Comparison of ENCODE assay signal across 10 mouse cellular contexts in genomic region chr5:149513438-149514086, GRCm38 (mm10). TPM values are rescaled to one million over a fixed set of nuclear protein-coding genes. Genes with fewer than 3 reads are reported as not detected.
DNase-seq lines count a peak whose midpoint lies in the region; ATAC-seq and TF ChIP-seq lines count a peak whose summit lies in the region.
"Had no signal": no experiment of that assay in that cellular context is flagged by ENCODE, and none has a peak within 500 bp of the region (broad histone marks: within the 10 kb centered on the region; RNA-seq: fewer than 3 reads in every experiment).

No protein-coding gene starts in this region.

- 0 out of 2 replicates have a peak overlapping the region, but pooled peaks have one; percentile 28 for H3K27ac ChIP-seq in gastrocnemius, adult 2 months
- peak overlapping the region; percentile 86 for H3K27ac ChIP-seq in lung, embryonic 16.5 days (ENCODE audit: low read length)
- peak overlapping the region; percentile 86 for H3K27ac ChIP-seq in limb, embryonic 12.5 days
- H3K27ac ChIP-seq in stomach, embryonic 16.5 days (ENCODE audit: low read length): peak overlapping the region; percentile 67

- H3K4me1 ChIP-seq in lung, embryonic 16.5 days (replicated peaks; ENCODE audit: control insufficient read depth, insufficient read depth, low read length): peaks cover 19% of the 10 kb centered on the region
- peaks cover 4% of the 10 kb centered on the region for H3K4me1 ChIP-seq in lung, adult 2 months (ENCODE audit: control insufficient read depth, insufficient read depth, low read length)
- peaks cover 24% of the 10 kb centered on the region for H3K4me1 ChIP-seq in limb, embryonic 12.5 days (replicated peaks)
- peaks cover 9% of the 10 kb centered on the region; the same call in 1 of the 2 replicates for H3K4me1 ChIP-seq in stomach, embryonic 16.5 days (ENCODE audit: control insufficient read depth, insufficient read depth, low read length)

- DNase-seq in gastrocnemius, adult 2 months: no peak
- DNase-seq in gastrocnemius, postnatal 14 days: no peak
- no peak for DNase-seq in lung, adult 2 months
- no peak for DNase-seq in ovary, postnatal 10 days (ENCODE audit: low spot score)
- no peak for DNase-seq in left cerebral cortex, adult 18-20 months (ENCODE audit: low spot score in 2 of 2)

- ATAC-seq in lung, embryonic 16.5 days (ENCODE audit: low read depth): 0 out of 2 replicates have a peak, but pooled peaks have one; percentile 5
- no peak for ATAC-seq in limb, embryonic 12.5 days (ENCODE audit: insufficient number of reproducible peaks, insufficient read depth, low FRiP score, low TSS enrichment, low read depth)
- no peak for ATAC-seq in stomach, embryonic 16.5 days (ENCODE audit: insufficient read depth, low FRiP score)

- H3K4me2 ChIP-seq in lung, embryonic 16.5 days (ENCODE audit: low read depth, low read length): peak overlapping the region; percentile 50
- H3K4me2 ChIP-seq in limb, embryonic 12.5 days: peak overlapping the region; percentile 42
- peak overlapping the region; percentile 32 for H3K4me2 ChIP-seq in stomach, embryonic 16.5 days (ENCODE audit: low read depth, low read length)

- TF ChIP-seq POLR2A in lung, adult 2 months (IDR thresholded peaks at IDR 0.05; ENCODE audit: borderline replicate concordance, extremely low read depth, low read depth, low read length): no peak

- peak overlapping the region; percentile 24 for H3K9ac ChIP-seq in lung, embryonic 16.5 days (ENCODE audit: low read length)
- no peak overlapping the region; the same call in 1 of the 2 replicates for H3K9ac ChIP-seq in limb, embryonic 12.5 days (replicated peaks)
- no peak overlapping the region for H3K9ac ChIP-seq in stomach, embryonic 16.5 days (ENCODE audit: low read length)

- WGBS in lung, embryonic 16.5 days: 31% methylated on average over 9 of the region's 9 CpGs
- WGBS in lung, adult 2 months: 53% methylated on average over 9 of the region's 9 CpGs
- WGBS in limb, embryonic 12.5 days: 52% methylated on average over 9 of the region's 9 CpGs
- WGBS in stomach, embryonic 16.5 days: 44% methylated on average over 9 of the region's 9 CpGs

- TF ChIP-seq CTCF in gastrocnemius, adult 2 months (IDR thresholded peaks at IDR 0.05): no peak
- no peak for TF ChIP-seq CTCF in lung, adult 2 months (IDR thresholded peaks at IDR 0.05; ENCODE audit: insufficient read depth, low read length)

- H3K4me3 ChIP-seq in gastrocnemius, adult 2 months: peak overlapping the region; percentile 58
- H3K4me3 ChIP-seq in lung, embryonic 16.5 days (ENCODE audit: low read length): peak overlapping the region; percentile 12
- H3K4me3 ChIP-seq in lung, adult 2 months (replicated peaks; ENCODE audit: extremely low read depth, low read depth, low read length): no peak overlapping the region
- peak overlapping the region; percentile 6; the same call in 1 of the 2 replicates for H3K4me3 ChIP-seq in limb, embryonic 12.5 days (replicated peaks)
- no peak overlapping the region for H3K4me3 ChIP-seq in stomach, embryonic 16.5 days (replicated peaks; ENCODE audit: low read length)

- intact Hi-C loops in gastrocnemius, adult 2 months (cut with DNase I): no loop called here
- intact Hi-C loops in gastrocnemius, postnatal 14 days (cut with DNase I; ENCODE audit: low total_unique reads): no loop called here

- H3K9me3 ChIP-seq in lung, embryonic 16.5 days (ENCODE audit: control insufficient read depth, low read length): no peaks in the 10 kb centered on the region
- H3K9me3 ChIP-seq in limb, embryonic 12.5 days: no peaks in the 10 kb centered on the region
- no peaks in the 10 kb centered on the region for H3K9me3 ChIP-seq in stomach, embryonic 16.5 days (replicated peaks; ENCODE audit: control insufficient read depth, low read length)

- H3K27me3 ChIP-seq in lung, embryonic 16.5 days (ENCODE audit: control insufficient read depth, insufficient read depth, low read depth, low read length): no peaks in the 10 kb centered on the region
- no peaks in the 10 kb centered on the region for H3K27me3 ChIP-seq in limb, embryonic 12.5 days
- H3K27me3 ChIP-seq in stomach, embryonic 16.5 days (ENCODE audit: control insufficient read depth, insufficient read depth, low read length): no peaks in the 10 kb centered on the region

- H3K36me3 ChIP-seq in lung, embryonic 16.5 days (ENCODE audit: control insufficient read depth, insufficient read depth, low read length): no peaks in the 10 kb centered on the region
- no peaks in the 10 kb centered on the region for H3K36me3 ChIP-seq in limb, embryonic 12.5 days
- H3K36me3 ChIP-seq in stomach, embryonic 16.5 days (ENCODE audit: control insufficient read depth, insufficient read depth, low read length): no peaks in the 10 kb centered on the region

RNA-seq across cellular contexts. Expression of gene Wdr95, which starts 14.9 kb away (rescaled TPM):
- total RNA-seq in gastrocnemius, adult 2 months (2021): under 1 TPM in 1 of 2 experiments, not detected in 1; 0.08 TPM
- not detected for total RNA-seq in gastrocnemius, postnatal 14 days (2021)
- 0.19 and 0.63 TPM in 2 replicates for polyA plus RNA-seq in lung, embryonic 16.5 days (2015; fragmentation: Nextera tagmentation; extraction: Ambion mirVana)
- 0.89 and 1.9 TPM in 2 replicates for polyA plus RNA-seq in lung, adult 2 months (2012; rRNA removed)
- polyA plus RNA-seq in limb, embryonic 12.5 days (2016; fragmentation: Nextera tagmentation; extraction: Ambion mirVana): not detected in 2 replicates
- polyA plus RNA-seq in stomach, embryonic 16.5 days (2015; fragmentation: Nextera tagmentation; extraction: Ambion mirVana): 0.15 and 0.18 TPM in 2 replicates
- under 1 TPM; 0.14 to 0.35 TPM for total RNA-seq in left cerebral cortex, adult 18-20 months (2021)
- total RNA-seq: hematopoietic stem cell, adult 5-6 weeks; liver, adult 2 months had no signal
- polyA plus RNA-seq: liver, adult 2 months had no signal

Comparison
In these comparisons a context has a peak if more than half of its experiments do, and no peak if none do; other contexts are left out.
1. H3K4me3 ChIP-seq: peak in gastrocnemius, adult 2 months (single experiment), lung, embryonic 16.5 days (single experiment) and limb, embryonic 12.5 days (single experiment); none in lung, adult 2 months (single experiment) and stomach, embryonic 16.5 days (single experiment).
2. H3K27ac ChIP-seq: peak in every context shown above with its lines; median percentile 86 in lung, embryonic 16.5 days; 86 in limb, embryonic 12.5 days; 67 in stomach, embryonic 16.5 days; 28 in gastrocnemius, adult 2 months.
3. Peak in every context shown above with its lines, with median percentiles within 50 percentile points of each other: H3K4me2 ChIP-seq.